Mouse (Mus musculus) cortical plate, adult 2 months (tissue): ENCODE measurements around the gene Rabgef1. TPM values are rescaled to one million over a fixed set of nuclear protein-coding genes. Genes with fewer than 3 reads are reported as not detected.
"Not testable (repeated sequence)": the region's sequence is repeated elsewhere in the genome, so short reads cannot be mapped to it uniquely, and the experiment has no call there.

Experiments
- H3K27ac ChIP-seq: fragments of 200-500 bp; 2 replicates; pipeline ENCODE4 v1.5.1; 2012; ENCODE audit warnings: low read length, control low read depth, inconsistent platforms; ENCODE audit not compliant: insufficient read depth
- H3K4me1 ChIP-seq: fragments of 200-500 bp; 2 replicates; pipeline ENCODE4 v1.6.1; 2011; ENCODE audit warnings: low read length; ENCODE audit not compliant: control insufficient read depth, insufficient read depth
- H3K4me3 ChIP-seq: fragments of 200-500 bp; 2 replicates; pipeline ENCODE4 v1.5.1; 2011; ENCODE audit warnings: mild to moderate bottlenecking, low read length, control low read depth; ENCODE audit not compliant: insufficient read depth
- CTCF ChIP-seq: fragments of 200-500 bp; IDR thresholded peaks from 2 replicates; pipeline ENCODE4 v1.5.1; 2011; ENCODE audit warnings: mild to moderate bottlenecking, control low read depth, low read length; ENCODE audit not compliant: insufficient read depth; ENCODE audit errors: extremely low read depth
- POLR2A ChIP-seq: fragments of 200-500 bp; IDR thresholded peaks from 2 replicates; pipeline ENCODE4 v1.6.1; 2011; ENCODE audit warnings: mild to moderate bottlenecking, low read length, control low read depth; ENCODE audit not compliant: insufficient read depth; ENCODE audit errors: extremely low read depth
- polyA plus RNA-seq: library from polyadenylated mRNA; depleted of rRNA; stranded (reverse); fragments of >200 nt; gene quantifications from 2 replicates; pipeline ENCODE4 v1.2.3, GENCODE M21; 2012

Gene Rabgef1
- polyA plus RNA-seq, 1 experiment = 38.5 TPM

DNA sequence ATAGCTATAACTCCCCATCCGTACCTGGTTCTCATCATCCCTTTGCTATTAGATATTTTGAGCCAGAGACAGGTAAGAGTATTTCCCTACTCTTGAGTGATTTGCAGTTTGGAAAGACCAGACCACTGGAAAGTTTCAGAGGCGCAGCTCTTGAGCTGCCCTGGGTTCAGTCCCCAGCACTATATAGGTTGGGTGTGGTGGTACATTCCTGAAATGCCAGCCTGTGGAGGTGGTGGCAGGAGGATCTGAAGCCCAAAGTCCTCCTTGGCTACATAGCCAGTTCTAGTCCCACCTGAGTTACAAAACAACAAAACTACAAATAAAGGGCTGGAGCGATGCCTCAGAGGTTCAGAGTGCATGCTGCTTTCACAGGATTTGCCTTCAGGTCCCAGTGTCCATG lies 55.2 kb downstream of the Rabgef1 start:
- Histone ChIP-seq H3K4me1 (peaks cover 10% of the 10 kb centered on the region), H3K4me3 (no peak overlapping the region), H3K27ac (no peak overlapping the region)
- TF ChIP-seq CTCF (no peak), POLR2A (no peak)

DNA sequence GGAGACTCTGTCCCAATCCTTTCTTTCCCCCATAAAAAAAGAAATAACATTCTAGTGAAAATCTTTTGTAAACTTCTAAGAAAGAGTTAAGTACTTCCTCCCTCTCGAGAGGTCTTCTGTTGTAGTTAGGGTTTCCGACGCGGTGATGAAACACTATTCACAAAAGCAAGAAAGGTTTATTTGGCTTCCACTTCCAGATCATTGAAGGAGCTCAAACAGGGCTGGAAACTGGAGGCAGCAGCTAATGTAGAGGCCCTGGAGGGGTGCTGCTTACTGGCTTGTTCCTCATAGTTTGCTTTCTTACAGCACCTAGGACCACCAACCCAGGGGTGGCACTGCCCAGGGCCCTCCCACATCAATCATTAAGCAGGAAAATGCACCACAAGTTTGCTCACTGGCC lies 56.5 kb downstream of the Rabgef1 start:
- TF ChIP-seq CTCF (no peak), POLR2A (no peak)
- Histone ChIP-seq H3K4me1 (peaks cover 10% of the 10 kb centered on the region), H3K4me3 (no peak overlapping the region), H3K27ac (no peak overlapping the region)

DNA sequence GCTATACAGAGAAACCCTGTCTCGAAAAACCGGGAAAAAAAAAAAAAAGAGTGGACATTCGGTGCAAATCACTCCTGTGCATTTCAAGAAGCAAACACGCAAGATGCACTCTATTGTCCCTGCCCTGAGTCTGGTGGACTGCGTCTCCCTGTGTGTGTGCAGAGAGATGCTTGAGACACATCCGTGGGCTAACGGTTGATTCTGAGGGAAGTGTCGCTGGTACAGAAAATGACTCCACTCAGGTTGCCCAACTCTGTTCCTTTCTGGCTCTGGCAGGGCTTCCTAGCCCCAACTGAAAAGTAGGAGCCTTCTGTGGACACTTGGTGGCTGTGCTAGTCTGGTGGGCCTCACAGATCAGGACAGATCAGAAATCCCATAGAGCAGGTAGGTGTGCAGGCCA lies 64.7 kb downstream of the Rabgef1 start:
- TF ChIP-seq CTCF (no peak), POLR2A (no peak)
- Histone ChIP-seq H3K27ac (no peak overlapping the region), H3K4me1 (peaks cover 1% of the 10 kb centered on the region; the same call in 1 of the 2 replicates), H3K4me3 (no peak overlapping the region)

DNA sequence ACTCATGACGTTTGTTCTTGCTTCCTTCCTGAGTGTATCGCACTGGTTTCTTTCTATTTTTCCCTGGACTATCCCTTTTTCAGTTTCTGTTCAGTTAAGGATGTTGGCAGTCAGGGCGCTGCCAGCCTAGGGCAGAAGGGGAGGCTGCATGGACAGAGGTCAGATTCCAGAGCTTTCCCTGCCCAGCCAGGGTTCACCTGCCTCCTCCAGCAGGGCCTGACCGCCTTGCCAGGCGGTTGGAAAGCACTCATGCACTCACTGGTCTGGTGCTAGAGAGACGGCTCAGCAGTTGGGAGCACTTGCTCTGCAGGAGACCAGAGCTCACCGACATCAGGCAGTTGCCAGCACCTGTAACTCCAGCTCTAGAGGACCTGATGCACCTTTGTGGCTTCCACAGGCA lies 67.6 kb downstream of the Rabgef1 start:
- Histone ChIP-seq H3K4me1 (no peaks in the 10 kb centered on the region), H3K4me3 (no peak overlapping the region), H3K27ac (no peak overlapping the region)
- TF ChIP-seq CTCF = no peak
- TF ChIP-seq POLR2A = no peak

DNA sequence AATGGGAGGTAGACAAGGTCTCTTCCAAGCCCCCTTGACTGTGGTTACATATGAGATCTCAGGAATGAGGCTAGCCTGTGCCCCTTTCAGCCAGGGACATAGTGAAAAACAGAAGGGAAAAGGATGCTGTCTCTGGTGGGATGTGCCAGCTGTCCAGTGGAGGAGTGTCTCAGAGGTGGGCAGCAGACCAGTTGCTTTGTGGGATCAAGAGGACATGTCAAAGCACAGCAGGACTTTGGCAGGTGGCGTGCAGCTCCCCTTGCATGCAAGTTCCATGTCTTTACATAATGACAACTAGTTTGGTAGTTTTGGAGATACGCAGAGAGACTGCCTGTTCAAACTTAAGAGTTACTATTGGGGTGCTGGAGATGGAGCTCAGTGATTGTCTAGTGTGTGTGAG lies 68.3 kb downstream of the Rabgef1 start:
- Histone ChIP-seq H3K27ac (no peak overlapping the region), H3K4me3 (no peak overlapping the region), H3K4me1 (no peaks in the 10 kb centered on the region)
- TF ChIP-seq POLR2A (no peak), CTCF (no peak)

DNA sequence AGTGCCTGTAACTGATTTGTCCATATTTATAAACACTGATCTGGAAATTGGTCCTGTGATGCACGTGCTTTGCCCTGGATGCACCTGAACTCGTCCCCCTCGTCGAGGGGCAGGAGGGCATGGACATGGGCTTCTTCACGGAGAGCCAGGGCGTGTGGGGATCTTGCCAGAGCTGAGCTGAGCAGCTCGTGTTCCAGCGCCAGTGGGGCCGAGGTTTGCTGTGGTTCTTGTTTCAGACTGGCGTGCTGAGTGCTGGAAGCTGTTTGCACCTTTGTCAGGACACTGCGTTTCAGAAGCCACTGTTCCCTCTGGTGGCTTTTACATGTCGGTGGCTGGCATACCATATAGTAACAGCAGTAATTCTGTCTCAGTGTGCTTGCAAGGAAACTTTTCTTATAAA lies 69.8 kb downstream of the Rabgef1 start:
- no peaks in the 10 kb centered on the region for H3K4me1 ChIP-seq
- no peak overlapping the region for H3K4me3 ChIP-seq
- no peak overlapping the region for H3K27ac ChIP-seq
- TF ChIP-seq POLR2A = no peak

DNA sequence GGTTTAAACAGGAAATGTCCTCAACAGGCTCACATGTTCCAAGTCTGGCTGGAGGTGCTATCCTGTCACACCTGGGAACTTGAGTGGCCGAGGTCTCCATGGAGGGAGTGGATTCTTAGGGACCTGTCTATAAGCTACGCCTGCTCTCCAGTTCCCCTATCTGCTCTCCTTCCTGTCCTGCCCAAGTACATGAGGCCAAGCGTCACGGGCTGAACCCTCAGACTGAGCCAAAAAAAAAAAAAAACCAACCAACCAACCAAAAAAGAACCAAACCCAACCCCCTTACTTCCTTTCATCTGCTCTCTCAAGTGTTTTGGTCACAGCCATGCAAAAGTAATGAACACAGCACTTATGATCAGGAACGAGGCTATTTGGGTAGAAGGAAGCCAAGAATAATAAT lies 76.2 kb downstream of the Rabgef1 start:
- H3K4me3 ChIP-seq = no peak overlapping the region
- H3K27ac ChIP-seq = no peak overlapping the region
- no peak for TF ChIP-seq CTCF
- no peak for TF ChIP-seq POLR2A
- no peaks in the 10 kb centered on the region for H3K4me1 ChIP-seq

DNA sequence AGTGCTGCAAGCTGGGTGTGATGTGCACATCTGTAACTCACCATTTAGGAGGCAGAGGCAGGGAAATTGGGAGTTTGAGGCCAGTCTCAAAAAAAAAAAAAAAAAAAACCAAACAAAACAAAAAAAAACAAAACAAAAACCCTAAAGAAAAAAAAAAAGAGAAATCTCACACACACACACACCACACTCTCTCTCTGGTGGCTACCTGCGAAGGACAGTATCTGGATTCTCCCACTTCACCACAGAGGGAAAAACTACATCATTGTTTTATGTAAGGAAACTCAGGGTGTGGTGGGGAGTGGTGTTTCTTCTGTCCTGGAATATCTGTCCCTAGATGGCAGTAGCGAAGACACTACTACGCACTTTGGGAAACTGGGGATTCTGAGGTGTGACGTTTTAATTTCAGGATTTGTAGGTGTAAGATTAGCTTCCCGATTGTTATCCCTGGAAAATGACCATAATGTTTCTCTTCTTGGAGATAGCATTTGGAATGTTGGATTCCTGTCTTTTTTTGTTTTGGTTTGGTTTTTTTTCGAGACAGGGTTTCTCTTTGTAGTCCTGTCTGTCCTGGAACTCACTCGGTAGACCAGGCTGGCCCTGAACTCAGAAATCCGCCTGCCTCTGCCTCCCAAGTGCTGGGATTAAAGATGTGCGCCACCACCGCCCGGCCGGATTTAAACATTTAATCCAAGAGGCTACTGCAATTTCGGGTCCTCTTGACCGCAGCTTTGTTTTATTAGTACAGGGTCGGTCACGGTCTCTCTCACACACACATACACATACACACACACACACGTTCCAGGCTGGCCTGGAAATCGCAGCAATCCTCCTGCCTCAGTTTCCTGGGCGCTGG lies 82.8 kb downstream of the Rabgef1 start:
- 0 out of 2 replicates have a peak overlapping the region, but pooled peaks have one; percentile 20 for H3K27ac ChIP-seq
- TF ChIP-seq POLR2A (no peak), CTCF (peak; percentile 40; the same call in 1 of the 2 replicates)
- H3K4me1 ChIP-seq = peaks cover 1% of the 10 kb centered on the region; the same call in 1 of the 2 replicates
- peak overlapping the region; percentile 78 for H3K4me3 ChIP-seq

DNA sequence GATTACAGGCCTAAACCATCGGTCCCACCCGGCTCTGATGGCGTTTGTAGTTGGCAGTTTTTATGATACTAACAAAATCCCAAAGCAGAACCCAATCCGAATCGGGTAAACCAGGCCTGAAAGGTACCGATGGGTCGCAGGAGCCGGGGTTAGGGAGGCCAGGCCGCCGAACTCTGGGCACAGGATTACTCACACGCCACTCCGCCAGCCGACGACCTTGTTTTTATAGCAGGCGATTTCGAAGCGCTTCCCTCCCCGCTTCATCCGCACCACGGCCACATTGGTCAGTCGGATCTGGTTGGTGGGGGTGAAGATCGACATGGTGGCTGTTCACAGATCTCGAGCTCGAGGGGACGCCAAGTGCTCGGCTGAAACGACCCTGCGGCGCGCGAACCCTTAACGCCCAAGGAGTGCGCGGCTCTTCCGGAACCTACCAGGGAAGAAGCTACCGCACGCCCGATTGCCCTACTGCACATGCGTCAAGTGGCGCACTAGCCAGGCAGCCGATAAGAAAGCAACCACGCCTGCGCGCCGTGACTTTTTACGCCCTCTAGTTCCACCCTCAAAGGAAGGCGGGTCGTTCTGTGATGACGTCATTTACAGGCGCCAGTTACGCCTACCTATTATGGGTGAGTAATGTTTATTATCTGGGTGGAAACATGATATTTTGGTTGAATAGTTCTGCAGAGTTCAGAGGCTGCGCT lies 83.6 kb downstream of the Rabgef1 start, which contains the start of the genes Sbds and Tyw1:
TSS of gene Sbds (minus strand) at position 514 of the 704 bp plus-strand sequence.
TSS of gene Tyw1 (plus strand) at position 603 of the 704 bp plus-strand sequence.
- Histone ChIP-seq H3K4me1 (peaks cover 1% of the 10 kb centered on the region; the same call in 1 of the 2 replicates), H3K27ac (peak within 1 kb of the TSS; percentile 20; the same call in 1 of the 2 replicates), H3K4me3 (peak within 1 kb of the TSS; percentile 78)
- peak; percentile 98 for TF ChIP-seq POLR2A
- TF ChIP-seq CTCF = no peak

DNA sequence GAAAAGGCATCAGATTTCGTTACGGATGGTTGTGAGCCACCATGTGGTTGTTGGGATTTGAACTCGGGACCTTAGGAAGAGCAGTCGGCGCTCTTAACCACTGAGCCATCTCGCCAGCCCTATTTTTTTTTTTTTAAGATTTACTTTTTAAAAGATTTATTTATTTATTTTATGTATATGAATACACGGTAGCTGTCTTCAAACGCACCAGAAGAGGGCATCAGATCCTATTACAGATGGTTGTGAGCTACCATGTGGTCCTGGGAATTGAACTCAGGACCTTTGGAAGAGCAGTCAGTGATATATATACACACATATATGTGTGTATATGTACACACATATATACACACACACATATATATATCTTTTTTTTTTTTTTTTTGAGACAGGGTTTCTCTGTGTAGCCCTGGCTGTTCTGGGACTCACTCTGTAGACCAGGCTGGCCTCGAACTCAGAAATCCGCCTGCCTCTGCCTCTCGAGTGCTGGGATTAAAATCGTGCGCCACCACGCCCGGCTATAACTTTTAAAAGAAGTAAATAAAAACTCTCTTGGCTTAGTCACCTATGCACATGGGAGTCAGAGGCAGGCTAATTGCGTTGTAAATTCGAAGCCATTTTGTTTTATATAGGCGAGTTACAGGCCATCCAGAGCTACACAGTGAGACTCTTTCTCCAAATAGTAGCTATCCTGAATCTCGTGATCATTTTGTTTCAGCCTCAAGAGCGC lies 84.4 kb downstream of the Rabgef1 start:
- peak overlapping the region; percentile 60; the same call in 1 of the 2 replicates for H3K4me3 ChIP-seq
- H3K4me1 ChIP-seq, H3K27ac ChIP-seq: not testable (repeated sequence)
